8 mouse cellular contexts compared by ENCODE assay signal in the genomic region with DNA sequence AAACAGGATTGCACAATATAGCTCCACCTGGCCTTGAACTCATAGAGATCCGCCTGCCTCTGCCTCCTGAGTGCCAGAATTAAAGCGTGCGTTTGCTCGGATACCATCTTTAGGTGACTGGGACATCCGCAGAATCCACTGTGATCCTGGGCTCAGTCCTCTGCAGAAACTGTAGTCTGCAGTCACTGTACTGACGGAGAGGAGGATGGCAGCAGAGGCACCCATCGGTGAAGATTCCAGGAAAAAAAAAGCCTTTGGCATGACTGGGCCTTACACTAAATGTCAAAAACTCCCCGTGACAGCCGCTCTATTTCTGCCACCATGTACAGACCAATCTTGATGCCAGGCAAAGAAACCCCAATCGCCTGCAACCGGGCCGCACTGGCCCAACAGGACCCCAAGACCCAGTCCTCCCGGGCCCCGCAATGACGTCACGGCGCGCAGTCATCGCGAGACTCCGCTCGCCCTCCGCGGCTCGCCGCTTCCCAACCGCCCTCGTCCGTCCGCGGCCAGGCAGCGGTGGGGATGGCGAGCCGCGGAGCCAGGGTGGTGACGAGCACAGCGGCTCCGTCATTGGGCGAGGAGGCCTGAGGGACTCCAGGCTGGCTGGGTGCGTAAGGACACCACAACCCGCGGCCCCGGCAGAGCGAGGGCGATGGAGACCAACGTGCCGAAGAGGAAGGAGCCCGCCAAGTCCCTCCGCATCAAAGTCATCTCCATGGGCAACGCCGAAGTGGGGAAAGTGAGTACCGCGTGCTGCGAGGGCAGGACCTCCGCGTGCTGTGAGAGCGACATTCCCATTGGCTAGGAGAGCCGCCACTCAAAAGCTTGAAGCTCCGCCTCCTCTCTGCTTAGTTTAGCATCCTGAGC. TPM values are rescaled to one million over a fixed set of nuclear protein-coding genes. Genes with fewer than 3 reads are reported as not detected.
DNase-seq lines count a peak whose midpoint lies in the region; ATAC-seq and TF ChIP-seq lines count a peak whose summit lies in the region.

Gene Dnajc27, plus strand, starts transcription at position 452 of the 870 bp plus-strand sequence.

- 5% methylated on average over 59 of the region's 59 CpGs for WGBS in hindbrain, embryonic 13.5 days

- no peak for TF ChIP-seq CTCF in Patski (IDR thresholded peaks at IDR 0.05)

- in situ Hi-C loops in Patski (cut with MboI; ENCODE audit: low pct_unique_long_range_greater_than_20kb): loop anchor here (5.0 to 25.0 kb wide), 2 partner anchors 155 to 420 kb away; no protein-coding TSS in a partner anchor

- no peaks in the 10 kb centered on the region for H3K9me3 ChIP-seq in hindbrain, embryonic 13.5 days

- CTCF ChIA-PET in Patski (lab: Charles Lee): interaction anchor here (1.2 to 1.4 kb wide), 2 partner anchors 26 to 156 kb away, joined by 3 read pairs; no protein-coding TSS in a partner anchor

- peak; percentile 78 for DNase-seq in Patski (ENCODE audit: low read depth, low spot score)
- DNase-seq in cerebellum, postnatal 14 days: peak; percentile 98
- DNase-seq in frontal cortex, postnatal 14 days (ENCODE audit: low spot score in 2 of 2): peak; percentile 95 to 97
- DNase-seq in layer of hippocampus, postnatal 25 days (ENCODE audit: extremely low spot score in 1 of 2, low spot score in 1 of 2): peak; percentile 96 to 98
- DNase-seq in lung, postnatal 25 days (ENCODE audit: low spot score): peak; percentile 92
- DNase-seq in retina, embryonic 14.5 days (ENCODE audit: low spot score): peak; percentile 99
- peak; percentile 96 for DNase-seq in thymus, postnatal 4 days

- peaks cover 19% of the 10 kb centered on the region for H3K4me1 ChIP-seq in hindbrain, embryonic 13.5 days (replicated peaks)

- H3K27ac ChIP-seq in hindbrain, embryonic 13.5 days: peak within 1 kb of the TSS; percentile 97

- H3K4me2 ChIP-seq in hindbrain, embryonic 13.5 days: peak within 1 kb of the TSS; percentile 66

- H3K9ac ChIP-seq in hindbrain, embryonic 13.5 days: peak within 1 kb of the TSS; percentile 80

- H3K36me3 ChIP-seq in hindbrain, embryonic 13.5 days: peaks cover 16% of the 10 kb centered on the region

- POLR2A ChIA-PET in Patski (lab: Charles Lee): interaction anchor here (0.6 kb wide), 1 partner anchor 1016 kb away, joined by 4 read pairs; no protein-coding TSS in a partner anchor

- ATAC-seq in Patski: peak; percentile 97
- peak; percentile 97 for ATAC-seq in hindbrain, embryonic 13.5 days (ENCODE audit: low FRiP score)

- H3K4me3 ChIP-seq in hindbrain, embryonic 13.5 days: peak within 1 kb of the TSS; percentile 58

- H3K27me3 ChIP-seq in Patski: peaks cover 21% of the 10 kb centered on the region
- peaks cover 4% of the 10 kb centered on the region; the same call in 1 of the 2 replicates for H3K27me3 ChIP-seq in hindbrain, embryonic 13.5 days

RNA-seq across cellular contexts. Expression of gene Dnajc27, which starts in this region (rescaled TPM):
- 9.3 TPM for polyA plus RNA-seq in Patski (2021)
- 14.7 and 14.8 TPM in 2 replicates for polyA plus RNA-seq in hindbrain, embryonic 13.5 days (2015; fragmentation: Nextera tagmentation; extraction: Ambion mirVana)
- 10 to 100 TPM; 86.7 to 87.9 TPM for total RNA-seq in layer of hippocampus, postnatal 25 days (2021)

Comparison
In these comparisons a context has a peak if more than half of its experiments do, and no peak if none do; other contexts are left out.
1. Peak in every context shown above with its lines: DNase-seq, ATAC-seq, H3K4me3 ChIP-seq and H3K27ac ChIP-seq.